Mouse (Mus musculus) C2C12 (cell line): Measurements from ENCODE around the gene Pkmyt1. TPM values are rescaled to one million over a fixed set of nuclear protein-coding genes. Genes with fewer than 3 reads are reported as not detected.
A peak's percentile ranks its signal among the peaks of the same experiment; 100 is the strongest.

Source experiments
- H3K27me3 ChIP-seq: one replicate; pipeline ENCODE4 v1.6.1; 2011; ENCODE audit not compliant: control insufficient read depth, insufficient read depth, insufficient read length
- H3K36me3 ChIP-seq: one replicate; pipeline ENCODE4 v1.6.1; 2011; ENCODE audit not compliant: control insufficient read depth, insufficient read depth
- H3K4me3 ChIP-seq: one replicate; pipeline ENCODE4 v1.5.1; 2011; ENCODE audit warnings: mild to moderate bottlenecking, control low read depth; ENCODE audit not compliant: poor library complexity, insufficient read depth, severe bottlenecking
- H3K79me2 ChIP-seq: one replicate; pipeline ENCODE4 v1.6.1; 2011; ENCODE audit not compliant: control insufficient read depth, insufficient read depth
- H3K79me3 ChIP-seq: one replicate; pipeline ENCODE4 v1.6.1; 2011; ENCODE audit warnings: low read depth, control low read depth
- H3ac ChIP-seq: one replicate; pipeline ENCODE3; 2011; ENCODE audit warnings: low read depth; ENCODE audit not compliant: control insufficient read depth, insufficient read length
- CEBPB ChIP-seq: IDR thresholded peaks from one replicate; pipeline ENCODE4 v1.6.1; 2011; ENCODE audit warnings: low read depth, mild to moderate bottlenecking, control low read depth, moderate library complexity
- CTCF ChIP-seq: IDR thresholded peaks from one replicate; pipeline ENCODE4 v1.5.1; 2011; ENCODE audit not compliant: control insufficient read depth, insufficient read depth, insufficient read length
- FOSL1 ChIP-seq: IDR thresholded peaks from one replicate; pipeline ENCODE4 v1.8.0; 2011; ENCODE audit warnings: mild to moderate bottlenecking, low read length; ENCODE audit not compliant: poor library complexity, insufficient read depth, severe bottlenecking
- MAX ChIP-seq: IDR thresholded peaks from one replicate; pipeline ENCODE4 v1.6.1; 2011; ENCODE audit warnings: mild to moderate bottlenecking, control low read depth
- MYOD1 ChIP-seq: IDR thresholded peaks from one replicate; pipeline ENCODE4 v1.6.1; 2011; ENCODE audit warnings: low read depth; ENCODE audit not compliant: control insufficient read depth, insufficient read length
- MYOG ChIP-seq: IDR thresholded peaks from one replicate; pipeline ENCODE4 v1.6.1; 2011; ENCODE audit not compliant: control insufficient read depth, insufficient read length; ENCODE audit errors: extremely low read depth
- USF1 ChIP-seq: IDR thresholded peaks from one replicate; pipeline ENCODE4 v1.6.1; 2011; ENCODE audit warnings: low read depth, mild to moderate bottlenecking, control low read depth, moderate library complexity
- polyA plus RNA-seq: library from polyadenylated mRNA; unstranded; fragments of >200 nt; fragmentation: generic; extraction: Trizol; gene quantifications from one replicate; pipeline ENCODE4 v1.2.1, GENCODE M21; 2012; ENCODE audit warnings: missing spikeins

Pkmyt1 gene
- polyA plus RNA-seq, 1 experiment, result 14.8 TPM

GRCm38 (mm10) chr17:23681086-23681485 lies 45.0 kb upstream of the Pkmyt1 start:
- Histone ChIP-seq H3K79me2 (peaks cover 12% of the 10 kb centered on the region), H3K4me3 (no peak overlapping the region), H3K27me3 (no peaks in the 10 kb centered on the region), H3ac (no peak overlapping the region), H3K36me3 (peaks cover 3% of the 10 kb centered on the region), H3K79me3 (peaks cover 6% of the 10 kb centered on the region)
- TF ChIP-seq USF1 (no peak), MYOG (no peak), CEBPB (no peak), MAX (peak; percentile 67), FOSL1 (peak; percentile 44), CTCF (no peak), MYOD1 (no peak)

DNA sequence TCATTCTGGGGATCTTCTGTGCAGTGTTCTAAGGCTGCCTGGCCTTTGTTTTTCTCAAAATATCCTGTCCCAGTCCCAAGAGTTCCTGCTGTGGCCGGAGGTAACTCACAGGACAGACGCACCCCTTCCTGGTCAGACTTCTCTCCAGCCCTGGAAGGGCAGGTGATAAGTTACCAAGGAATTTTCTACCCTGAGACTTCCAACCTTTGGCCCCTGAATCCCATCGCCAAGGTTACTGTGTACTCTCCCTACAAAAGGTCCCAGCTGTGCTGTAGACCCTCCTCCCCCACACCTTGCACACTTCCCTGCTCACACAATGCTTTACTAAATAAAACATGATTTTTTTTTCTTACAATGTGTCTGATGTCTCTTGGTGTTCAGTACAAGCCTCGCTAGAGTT lies 44.0 kb upstream of the Pkmyt1 start:
- Histone ChIP-seq H3K36me3 (no peaks in the 10 kb centered on the region), H3K79me3 (peaks cover under 1% of the 10 kb centered on the region), H3K27me3 (no peaks in the 10 kb centered on the region), H3ac (no peak overlapping the region), H3K79me2 (peaks cover 2% of the 10 kb centered on the region), H3K4me3 (no peak overlapping the region)
- TF ChIP-seq FOSL1 (no peak), MYOD1 (no peak), CEBPB (no peak), CTCF (no peak), MYOG (no peak), MAX (no peak), USF1 (no peak)

DNA sequence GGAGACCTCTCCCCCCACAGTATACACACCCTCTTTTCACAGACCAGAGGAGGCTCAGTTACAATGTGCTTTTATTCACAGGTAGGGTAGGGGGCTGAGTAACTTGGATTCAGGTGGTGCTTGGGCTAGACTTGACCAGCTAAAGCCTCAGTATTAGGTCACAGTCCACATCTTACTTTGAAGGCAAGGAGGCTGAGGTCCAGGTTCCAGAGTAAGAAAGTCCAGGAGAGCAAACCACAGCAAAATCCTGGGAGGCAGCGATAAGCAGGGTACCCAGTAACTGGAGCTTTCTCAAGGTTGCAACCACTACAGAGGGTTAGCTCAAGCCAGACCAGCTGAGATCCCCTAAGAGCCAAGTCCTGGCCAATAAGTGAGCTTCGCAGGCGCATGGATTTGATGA lies 43.6 kb upstream of the Pkmyt1 start:
- Histone ChIP-seq H3K27me3 (no peaks in the 10 kb centered on the region), H3ac (no peak overlapping the region), H3K4me3 (no peak overlapping the region)

DNA sequence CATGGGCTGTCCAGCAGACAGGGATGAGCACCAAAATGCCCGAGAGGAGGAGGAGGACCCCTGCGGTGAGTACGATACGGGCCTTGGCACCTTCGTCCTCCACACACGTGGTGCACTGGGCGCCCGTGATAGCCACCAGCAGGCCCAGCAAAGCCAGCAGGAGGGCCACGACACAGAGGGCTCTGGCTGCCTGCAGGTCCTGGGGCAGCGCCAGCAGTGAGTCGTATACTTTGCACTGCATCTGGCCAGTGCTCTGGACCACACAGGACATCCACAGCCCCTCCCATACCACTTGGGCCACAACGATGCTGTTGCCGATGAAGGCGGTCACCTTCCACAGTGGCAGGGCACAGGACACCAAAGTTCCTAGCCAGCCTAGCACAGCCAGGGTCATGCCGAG lies 42.9 kb upstream of the Pkmyt1 start:
- H3K4me3 ChIP-seq, result no peak overlapping the region
- H3K36me3 ChIP-seq, result no peaks in the 10 kb centered on the region
- no peaks in the 10 kb centered on the region for H3K79me3 ChIP-seq
- no peaks in the 10 kb centered on the region for H3K79me2 ChIP-seq
- TF ChIP-seq MYOD1, result no peak
- no peak for TF ChIP-seq CEBPB
- TF ChIP-seq MYOG, result no peak
- TF ChIP-seq CTCF, result no peak
- no peak for TF ChIP-seq USF1
- no peak for TF ChIP-seq MAX
- no peak for TF ChIP-seq FOSL1
- H3ac ChIP-seq, result no peak overlapping the region
- no peaks in the 10 kb centered on the region for H3K27me3 ChIP-seq

More for the DNA sequence above, 43.6 kb upstream of the Pkmyt1 start:
- Histone ChIP-seq H3K79me3 (no peaks in the 10 kb centered on the region), H3K36me3 (no peaks in the 10 kb centered on the region), H3K79me2 (no peaks in the 10 kb centered on the region)
- TF ChIP-seq MYOD1 (no peak), MAX (no peak), MYOG (no peak), FOSL1 (no peak), USF1 (no peak), CTCF (no peak), CEBPB (no peak)

DNA sequence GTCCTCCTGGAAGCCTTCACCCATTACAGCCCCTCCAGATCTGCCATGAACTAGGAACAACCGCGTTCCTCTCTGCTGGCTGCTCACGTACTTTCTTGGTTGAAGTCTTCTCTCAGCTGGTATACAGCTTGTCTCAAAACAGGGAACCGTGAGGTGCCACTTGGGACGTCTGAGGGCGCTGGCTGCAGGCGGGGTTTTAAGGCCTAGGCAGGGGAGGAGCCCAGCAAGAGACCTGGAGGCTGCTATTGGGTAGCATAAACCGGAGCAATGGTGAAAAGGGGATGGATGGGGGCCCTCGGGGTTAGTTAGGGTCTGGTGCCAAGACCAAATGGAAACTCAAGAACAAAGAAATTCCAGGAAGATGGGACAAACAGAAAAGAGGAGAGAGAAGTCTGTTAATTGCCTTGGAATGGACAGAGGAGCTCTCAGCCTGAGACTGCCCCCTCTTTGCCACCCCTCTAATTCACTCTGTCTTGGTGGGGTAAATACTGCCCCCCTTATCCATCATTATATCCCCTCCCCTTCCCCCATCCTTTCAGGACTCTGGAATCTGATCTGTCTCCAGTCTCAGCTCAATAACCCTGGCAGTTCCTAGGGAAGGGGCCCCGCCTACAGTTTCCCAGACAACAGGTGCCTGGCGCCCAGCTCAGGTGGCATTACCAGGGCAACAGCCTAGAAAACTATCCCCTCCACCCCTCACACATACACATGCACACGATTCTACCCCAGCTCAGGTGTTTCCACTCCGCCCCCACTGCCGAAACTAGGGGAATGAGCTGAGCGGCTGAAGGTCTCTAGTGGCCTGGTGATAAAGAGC lies 42.1 kb upstream of the Pkmyt1 start, which contains the start of gene Cldn9:
Cldn9 (minus strand) TSS at position 171 of the 817 bp plus-strand sequence.
- no peaks in the 10 kb centered on the region for H3K27me3 ChIP-seq
- no peak within 1 kb of the TSS for H3K4me3 ChIP-seq
- H3K79me3 ChIP-seq, result no peaks in the 10 kb centered on the region
- TF ChIP-seq MAX (no peak), CEBPB (no peak), MYOG (no peak), FOSL1 (no peak), CTCF (no peak), USF1 (no peak), MYOD1 (no peak)
- no peaks in the 10 kb centered on the region for H3K79me2 ChIP-seq
- H3K36me3 ChIP-seq, result no peaks in the 10 kb centered on the region
- no peak within 1 kb of the TSS for H3ac ChIP-seq
